Mouse (Mus musculus): ENCODE measurements around the gene 1810010D01Rik. TPM values are rescaled to one million over a fixed set of nuclear protein-coding genes. Genes with fewer than 3 reads are reported as not detected.

1810010D01Rik gene
- not detected in 2 replicates for polyA plus RNA-seq (2012)

- TF ChIP-seq GATA1 (IDR thresholded peaks at IDR 0.05; ENCODE audit: low read length) = no peak
- no peak for TF ChIP-seq TAL1 (IDR thresholded peaks at IDR 0.05; ENCODE audit: low read length)
- Histone ChIP-seq H3K27me3 (ENCODE audit: control insufficient read depth) (peaks cover 17% of the 10 kb centered on the region), H3K9me3 (ENCODE audit: control insufficient read depth, low read length) (no peaks in the 10 kb centered on the region), H3K4me3 (replicated peaks) (no peak within 1 kb of the TSS), H3K4me1 (ENCODE audit: control insufficient read depth) (no peaks in the 10 kb centered on the region), H3K36me3 (ENCODE audit: control insufficient read depth) (no peaks in the 10 kb centered on the region)
Measured at GRCm38 (mm10) chr7:145208006-145208405, at the start of gene 1810010D01Rik. Gene 1810010D01Rik, minus strand, starts transcription at chr7:145208119.

- H3K36me3 ChIP-seq (ENCODE audit: control insufficient read depth) = no peaks in the 10 kb centered on the region; the same call in 1 of the 2 replicates
- TF ChIP-seq GATA1 (IDR thresholded peaks at IDR 0.05; ENCODE audit: low read length) (no peak), TAL1 (IDR thresholded peaks at IDR 0.05; ENCODE audit: low read length) (no peak)
- no peaks in the 10 kb centered on the region for H3K4me1 ChIP-seq (ENCODE audit: control insufficient read depth)
- H3K27me3 ChIP-seq (ENCODE audit: control insufficient read depth) = no peaks in the 10 kb centered on the region
- H3K9me3 ChIP-seq (ENCODE audit: control insufficient read depth, low read length) = no peaks in the 10 kb centered on the region
- no peak overlapping the region for H3K4me3 ChIP-seq (replicated peaks)
Measured at GRCm38 (mm10) chr7:145256092-145256491, 48.2 kb upstream of the 1810010D01Rik start.

- Histone ChIP-seq H3K36me3 (ENCODE audit: control insufficient read depth) (no peaks in the 10 kb centered on the region; the same call in 1 of the 2 replicates), H3K27me3 (ENCODE audit: control insufficient read depth) (no peaks in the 10 kb centered on the region), H3K4me3 (replicated peaks) (no peak overlapping the region), H3K9me3 (ENCODE audit: control insufficient read depth, low read length) (no peaks in the 10 kb centered on the region), H3K4me1 (ENCODE audit: control insufficient read depth) (no peaks in the 10 kb centered on the region)
- TF ChIP-seq GATA1 (IDR thresholded peaks at IDR 0.05; ENCODE audit: low read length) (no peak), TAL1 (IDR thresholded peaks at IDR 0.05; ENCODE audit: low read length) (no peak)
Measured at GRCm38 (mm10) chr7:145253986-145254630, 46.2 kb upstream of the 1810010D01Rik start.

- no peaks in the 10 kb centered on the region for H3K9me3 ChIP-seq (ENCODE audit: control insufficient read depth, low read length)
- no peaks in the 10 kb centered on the region for H3K36me3 ChIP-seq (ENCODE audit: control insufficient read depth)
- H3K4me3 ChIP-seq (replicated peaks) = no peak overlapping the region
- no peaks in the 10 kb centered on the region for H3K4me1 ChIP-seq (ENCODE audit: control insufficient read depth)
- H3K27me3 ChIP-seq (ENCODE audit: control insufficient read depth) = no peaks in the 10 kb centered on the region
- TF ChIP-seq TAL1 (IDR thresholded peaks at IDR 0.05; ENCODE audit: low read length) (no peak), GATA1 (IDR thresholded peaks at IDR 0.05; ENCODE audit: low read length) (no peak)
Measured at GRCm38 (mm10) chr7:145252715-145253476, 45.0 kb upstream of the 1810010D01Rik start.

- Histone ChIP-seq H3K4me3 (replicated peaks) (no peak overlapping the region), H3K36me3 (ENCODE audit: control insufficient read depth) (no peaks in the 10 kb centered on the region), H3K4me1 (ENCODE audit: control insufficient read depth) (no peaks in the 10 kb centered on the region), H3K9me3 (ENCODE audit: control insufficient read depth, low read length) (no peaks in the 10 kb centered on the region), H3K27me3 (ENCODE audit: control insufficient read depth) (no peaks in the 10 kb centered on the region)
- no peak for TF ChIP-seq TAL1 (IDR thresholded peaks at IDR 0.05; ENCODE audit: low read length)
- no peak for TF ChIP-seq GATA1 (IDR thresholded peaks at IDR 0.05; ENCODE audit: low read length)
Measured at GRCm38 (mm10) chr7:145250225-145250624, 42.3 kb upstream of the 1810010D01Rik start.

- Histone ChIP-seq H3K9me3 (ENCODE audit: control insufficient read depth, low read length) (no peaks in the 10 kb centered on the region), H3K27me3 (ENCODE audit: control insufficient read depth) (no peaks in the 10 kb centered on the region), H3K4me3 (replicated peaks) (no peak overlapping the region), H3K4me1 (ENCODE audit: control insufficient read depth) (no peaks in the 10 kb centered on the region), H3K36me3 (ENCODE audit: control insufficient read depth) (no peaks in the 10 kb centered on the region)
- no peak for TF ChIP-seq GATA1 (IDR thresholded peaks at IDR 0.05; ENCODE audit: low read length)
- no peak for TF ChIP-seq TAL1 (IDR thresholded peaks at IDR 0.05; ENCODE audit: low read length)
Measured at GRCm38 (mm10) chr7:145248911-145249310, 41.0 kb upstream of the 1810010D01Rik start.

- no peaks in the 10 kb centered on the region for H3K27me3 ChIP-seq (ENCODE audit: control insufficient read depth)
- no peak for TF ChIP-seq TAL1 (IDR thresholded peaks at IDR 0.05; ENCODE audit: low read length)
- no peak for TF ChIP-seq GATA1 (IDR thresholded peaks at IDR 0.05; ENCODE audit: low read length)
- H3K9me3 ChIP-seq (ENCODE audit: control insufficient read depth, low read length) = no peaks in the 10 kb centered on the region
- no peak overlapping the region for H3K4me3 ChIP-seq (replicated peaks)
- H3K36me3 ChIP-seq (ENCODE audit: control insufficient read depth) = no peaks in the 10 kb centered on the region
- no peaks in the 10 kb centered on the region for H3K4me1 ChIP-seq (ENCODE audit: control insufficient read depth)
Measured at GRCm38 (mm10) chr7:145242851-145243712, 35.2 kb upstream of the 1810010D01Rik start.

- Histone ChIP-seq H3K27me3 (ENCODE audit: control insufficient read depth) (no peaks in the 10 kb centered on the region), H3K4me3 (replicated peaks) (no peak overlapping the region), H3K4me1 (ENCODE audit: control insufficient read depth) (no peaks in the 10 kb centered on the region), H3K36me3 (ENCODE audit: control insufficient read depth) (no peaks in the 10 kb centered on the region), H3K9me3 (ENCODE audit: control insufficient read depth, low read length) (no peaks in the 10 kb centered on the region)
- no peak for TF ChIP-seq GATA1 (IDR thresholded peaks at IDR 0.05; ENCODE audit: low read length)
- no peak for TF ChIP-seq TAL1 (IDR thresholded peaks at IDR 0.05; ENCODE audit: low read length)
Measured at GRCm38 (mm10) chr7:145242028-145242427, 34.1 kb upstream of the 1810010D01Rik start.

- Histone ChIP-seq H3K4me1 (ENCODE audit: control insufficient read depth) (no peaks in the 10 kb centered on the region), H3K9me3 (ENCODE audit: control insufficient read depth, low read length) (no peaks in the 10 kb centered on the region), H3K27me3 (ENCODE audit: control insufficient read depth) (no peaks in the 10 kb centered on the region), H3K36me3 (ENCODE audit: control insufficient read depth) (no peaks in the 10 kb centered on the region), H3K4me3 (replicated peaks) (no peak overlapping the region)
- no peak for TF ChIP-seq GATA1 (IDR thresholded peaks at IDR 0.05; ENCODE audit: low read length)
- TF ChIP-seq TAL1 (IDR thresholded peaks at IDR 0.05; ENCODE audit: low read length) = no peak
Measured at GRCm38 (mm10) chr7:145240929-145241328, 33.0 kb upstream of the 1810010D01Rik start.
